Mouse (Mus musculus) hindbrain, embryonic 14.5 days (tissue): Measurements from ENCODE around the gene Timp2. TPM values are rescaled to one million over a fixed set of nuclear protein-coding genes. Genes with fewer than 3 reads are reported as not detected.
A peak's percentile ranks its signal among the peaks of the same experiment; 100 is the strongest.

Source experiments
- ATAC-seq: fragments of 200-750 bp; cut with Nextera tagmentation; 2 replicates; pipeline ENCODE4 v1.8.0; 2017; ENCODE audit warnings: moderate number of reproducible peaks, mild to moderate bottlenecking, moderate TSS enrichment, moderate library complexity; ENCODE audit not compliant: low FRiP score
- DNase-seq: peaks from one replicate; pipeline ENCODE4 v3.0.0-alpha.2; 2015; ENCODE audit warnings: low spot score
- H3K27ac ChIP-seq: fragments of 300-500 bp; sonication (generic); 2 replicates; pipeline ENCODE4 v1.5.1; 2014; ENCODE audit warnings: mild to moderate bottlenecking, moderate library complexity
- H3K27me3 ChIP-seq: fragments of 300-500 bp; sonication (generic); 2 replicates; pipeline ENCODE4 v1.6.1; 2014; ENCODE audit warnings: mild to moderate bottlenecking, low read length, mixed read lengths; ENCODE audit not compliant: control insufficient read depth, insufficient read depth
- H3K36me3 ChIP-seq: fragments of 300-500 bp; sonication (generic); replicated peaks from 2 replicates; pipeline ENCODE4 v1.6.1; 2014; ENCODE audit not compliant: control insufficient read depth, insufficient read depth
- H3K4me1 ChIP-seq: fragments of 300-500 bp; sonication (generic); replicated peaks from 2 replicates; pipeline ENCODE4 v1.6.1; 2014; ENCODE audit warnings: antibody characterized with exemption, low read length, mixed read lengths; ENCODE audit not compliant: control insufficient read depth, insufficient read depth
- H3K4me2 ChIP-seq: fragments of 300-500 bp; sonication (generic); replicated peaks from 2 replicates; pipeline ENCODE4 v1.6.1; 2014; ENCODE audit warnings: mild to moderate bottlenecking, moderate library complexity
- H3K4me3 ChIP-seq: fragments of 300-500 bp; sonication (generic); replicated peaks from 2 replicates; pipeline ENCODE4 v1.5.1; 2014; ENCODE audit warnings: mild to moderate bottlenecking, low read length
- H3K9ac ChIP-seq: fragments of 300-500 bp; sonication (generic); 2 replicates; pipeline ENCODE4 v1.6.1; 2014
- H3K9me3 ChIP-seq: fragments of 300-500 bp; sonication (generic); 2 replicates; pipeline ENCODE4 v1.6.1; 2016; ENCODE audit warnings: low read length; ENCODE audit not compliant: control insufficient read depth
- WGBS: fragments of 180-500 bp; shearing (Covaris S2); extraction: QIAGEN DNeasy Blood & Tissue Kit; methylation state at CpG from one replicate; pipeline ENCODE4 v1.1.7; 2014; 5-methylcytosine and 5-hydroxymethylcytosine counted together
- polyA plus RNA-seq: library from polyadenylated mRNA; unstranded; fragments of >200 nt; fragmentation: Nextera tagmentation; extraction: Ambion mirVana; gene quantifications from 2 replicates; pipeline ENCODE4 v1.2.1, GENCODE M21; 2014

Timp2 gene
- polyA plus RNA-seq, 1 experiment from 2014 or later, result 94.3 TPM

DNA sequence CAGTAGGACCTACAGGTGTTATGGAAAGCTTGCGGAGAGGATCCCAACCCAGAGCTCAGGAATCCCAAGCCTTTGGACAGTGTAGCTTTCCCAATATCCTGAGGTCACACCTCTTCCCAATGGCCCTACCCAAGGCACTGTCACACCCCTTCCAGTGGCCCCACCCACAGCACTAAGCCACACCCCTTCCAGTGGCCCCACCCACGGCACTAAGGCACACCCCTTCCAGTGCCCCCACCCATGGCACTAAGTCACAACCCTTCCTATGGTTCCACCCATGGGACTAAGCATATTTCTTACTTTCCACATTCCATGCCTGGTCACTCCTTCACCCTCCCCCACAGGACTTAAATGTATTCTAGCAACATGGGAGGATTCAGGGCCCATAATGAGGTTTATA is 56.7 kb downstream of the Timp2 start:
- Histone ChIP-seq H3K9ac (no peak overlapping the region), H3K4me2 (no peak overlapping the region), H3K9me3 (no peaks in the 10 kb centered on the region), H3K27me3 (no peaks in the 10 kb centered on the region), H3K4me3 (no peak overlapping the region), H3K4me1 (no peaks in the 10 kb centered on the region; the same call in 1 of the 2 replicates), H3K36me3 (peaks cover 9% of the 10 kb centered on the region), H3K27ac (no peak overlapping the region)
- no peak for DNase-seq
- no peak for ATAC-seq
- WGBS, result 79% methylated on average over 2 of the region's 2 CpGs

DNA sequence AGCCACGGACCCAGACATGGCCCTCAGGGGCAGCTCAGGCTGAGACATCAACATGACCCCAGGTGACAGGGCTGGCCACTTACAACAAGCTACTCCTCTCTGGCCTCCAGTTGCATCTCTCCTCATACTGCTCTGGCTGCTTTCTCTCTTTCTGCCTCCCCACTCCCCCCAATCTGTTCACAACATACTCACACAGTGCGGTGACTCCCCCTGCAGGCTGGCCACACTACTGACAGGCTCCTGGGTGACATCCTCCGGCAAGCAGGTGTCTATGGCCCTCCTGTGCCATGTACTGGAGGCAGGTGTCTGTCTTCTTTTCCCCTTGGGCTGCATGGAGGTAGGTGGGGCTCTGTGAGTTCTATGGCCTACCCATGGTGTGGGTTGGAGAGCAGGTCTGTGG is 57.6 kb downstream of the Timp2 start:
- ATAC-seq (no peak), DNase-seq (no peak)
- Histone ChIP-seq H3K9me3 (no peaks in the 10 kb centered on the region), H3K36me3 (peaks cover 2% of the 10 kb centered on the region), H3K27ac (no peak overlapping the region), H3K4me1 (no peaks in the 10 kb centered on the region; the same call in 1 of the 2 replicates), H3K4me2 (no peak overlapping the region), H3K4me3 (no peak overlapping the region), H3K9ac (no peak overlapping the region), H3K27me3 (no peaks in the 10 kb centered on the region)
- WGBS, result 88% methylated on average over 3 of the region's 3 CpGs

DNA sequence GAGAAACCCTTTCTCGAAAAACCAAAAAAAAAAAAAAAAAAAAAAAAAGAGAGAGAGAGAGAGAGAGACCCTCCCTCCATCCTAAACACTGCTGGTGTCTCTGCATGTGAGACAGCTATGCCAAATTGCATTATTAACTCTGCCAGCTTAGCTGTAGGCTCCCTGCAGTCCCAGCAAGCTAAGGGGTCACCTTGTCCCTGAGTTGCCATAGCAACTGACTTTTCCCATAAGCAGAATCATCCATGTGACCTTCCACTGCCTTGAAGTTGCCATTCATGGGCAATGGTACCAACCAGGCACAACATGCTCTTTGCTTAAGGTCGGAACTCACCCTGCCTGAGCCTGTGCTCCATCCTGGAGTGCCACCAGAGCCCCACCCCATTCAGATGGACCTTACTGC is 60.5 kb downstream of the Timp2 start:
- DNase-seq (no peak), ATAC-seq (no peak)
- no peak overlapping the region for H3K9ac ChIP-seq
- WGBS, result 84% methylated on average over 2 of the region's 2 CpGs
- no peak overlapping the region for H3K4me3 ChIP-seq
- H3K27me3 ChIP-seq, result no peaks in the 10 kb centered on the region
- H3K4me1 ChIP-seq, result peaks cover 6% of the 10 kb centered on the region
- no peaks in the 10 kb centered on the region for H3K9me3 ChIP-seq
- H3K4me2 ChIP-seq, result no peak overlapping the region
- no peaks in the 10 kb centered on the region for H3K36me3 ChIP-seq
- peak overlapping the region; percentile 48; the same call in 1 of the 2 replicates for H3K27ac ChIP-seq

DNA sequence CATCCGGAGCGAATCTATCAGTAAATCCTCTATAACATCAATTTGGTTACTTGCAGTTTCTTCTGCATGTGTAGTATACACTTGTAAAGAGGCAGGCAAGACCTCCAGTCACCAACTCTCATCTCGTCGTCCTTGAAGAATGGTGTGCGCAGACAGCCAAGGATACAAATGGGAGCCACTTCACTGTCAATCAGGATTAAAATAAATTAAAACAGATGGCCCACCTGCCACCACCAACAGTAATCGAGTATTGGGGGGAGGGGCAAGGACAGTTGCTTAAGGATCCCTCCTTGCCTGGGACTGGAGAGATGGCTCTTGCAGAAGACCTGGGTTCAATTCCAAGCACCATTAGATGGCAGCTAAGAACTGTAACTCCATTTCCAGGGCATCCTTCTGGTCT is 62.9 kb downstream of the Timp2 start:
- no peaks in the 10 kb centered on the region for H3K9me3 ChIP-seq
- DNase-seq, result no peak

DNA sequence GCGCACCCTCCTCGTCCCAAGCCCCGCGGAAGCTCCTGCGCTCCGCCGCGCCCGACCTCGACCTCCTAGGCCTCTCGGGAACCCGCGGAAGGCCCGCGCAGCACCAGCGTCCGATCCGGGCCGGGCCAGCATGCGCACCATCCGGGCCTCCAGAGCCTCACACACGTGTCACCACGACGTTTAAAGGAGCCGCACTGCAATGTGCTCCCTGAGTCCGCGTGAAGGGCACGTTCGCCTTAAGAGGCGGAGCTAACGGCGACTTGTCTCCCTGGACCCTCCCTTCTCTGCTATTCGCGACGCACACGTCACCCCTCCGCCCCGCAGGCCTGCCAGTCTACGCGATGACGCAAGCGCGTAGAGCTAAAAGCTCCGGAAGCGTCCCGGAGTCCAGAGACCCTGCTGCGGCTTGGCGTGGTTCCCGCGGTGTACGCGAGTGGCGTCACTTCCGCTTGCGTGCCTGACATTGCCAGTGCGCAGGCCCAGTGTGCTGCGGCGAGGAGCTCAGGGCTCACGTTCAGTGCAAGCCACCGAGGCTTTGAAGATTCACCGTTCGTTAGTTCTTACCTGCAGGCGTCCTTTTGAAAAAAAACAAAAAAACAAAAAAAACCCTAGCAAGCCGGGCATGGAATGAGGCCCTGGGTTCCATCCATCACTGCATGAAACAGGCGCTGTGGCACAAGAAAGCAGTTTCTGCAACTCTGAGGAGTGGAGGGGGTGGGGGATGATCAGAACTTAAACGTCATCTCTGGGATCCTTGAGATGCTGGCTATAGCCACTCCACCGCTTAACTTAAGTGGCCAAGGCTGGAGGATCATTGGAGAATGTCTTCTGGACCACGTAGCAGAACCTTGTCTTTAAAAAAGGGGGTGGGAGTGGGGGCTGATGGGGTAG is 65.3 kb downstream of the Timp2 start, which contains the start of gene Usp36:
Gene Usp36, minus strand, starts transcription at position 246 of the 891 bp plus-strand sequence.
- 1% methylated on average over 68 of the region's 68 CpGs for WGBS

More for the DNA sequence above, 62.9 kb downstream of the Timp2 start:
- Histone ChIP-seq H3K4me2 (no peak overlapping the region), H3K27ac (no peak overlapping the region), H3K27me3 (no peaks in the 10 kb centered on the region), H3K36me3 (peaks cover 2% of the 10 kb centered on the region), H3K9ac (no peak overlapping the region), H3K4me3 (no peak overlapping the region), H3K4me1 (peaks cover 15% of the 10 kb centered on the region)
- no peak for ATAC-seq
- 79% methylated on average over 6 of the region's 6 CpGs for WGBS

DNA sequence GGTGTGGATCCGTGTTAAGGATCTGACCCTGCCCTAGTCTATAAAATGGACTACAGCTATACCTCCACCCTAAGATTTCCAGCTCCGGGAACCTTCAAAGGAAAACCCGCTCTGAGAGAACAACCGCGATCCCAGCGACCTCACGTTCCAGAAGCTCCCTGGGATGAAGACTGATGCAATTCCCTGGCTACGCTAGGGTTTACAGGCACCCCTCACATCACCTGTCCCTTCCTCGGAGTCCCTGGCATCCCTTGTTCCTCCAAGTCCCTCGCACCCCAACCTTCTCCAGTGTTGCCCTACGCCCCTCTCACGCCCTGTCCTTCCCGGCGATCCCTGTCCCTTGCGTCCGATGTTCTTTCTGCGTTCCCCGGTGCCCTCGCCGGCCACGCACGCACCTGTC is 66.0 kb downstream of the Timp2 start:
- Histone ChIP-seq H3K4me3 (peak overlapping the region; percentile 81), H3K36me3 (peaks cover 33% of the 10 kb centered on the region), H3K27ac (peak overlapping the region; percentile 72), H3K4me1 (peaks cover 15% of the 10 kb centered on the region), H3K4me2 (peak overlapping the region; percentile 96), H3K9ac (peak overlapping the region; percentile 82), H3K27me3 (no peaks in the 10 kb centered on the region), H3K9me3 (no peaks in the 10 kb centered on the region)
- ATAC-seq (no peak; the same call in 1 of the 2 replicates), DNase-seq (peak; percentile 29)
- WGBS, result 0% methylated on average over 22 of the region's 22 CpGs

More for the DNA sequence above, 65.3 kb downstream of the Timp2 start, which contains the start of gene Usp36:
- Histone ChIP-seq H3K36me3 (peaks cover 26% of the 10 kb centered on the region), H3K4me1 (peaks cover 15% of the 10 kb centered on the region), H3K9me3 (no peaks in the 10 kb centered on the region), H3K4me2 (peak within 1 kb of the TSS; percentile 96), H3K4me3 (peak within 1 kb of the TSS; percentile 81), H3K27ac (peak within 1 kb of the TSS; percentile 89), H3K27me3 (no peaks in the 10 kb centered on the region), H3K9ac (peak within 1 kb of the TSS; percentile 82)
- ATAC-seq (peak; percentile 99), DNase-seq (peak; percentile 100)

DNA sequence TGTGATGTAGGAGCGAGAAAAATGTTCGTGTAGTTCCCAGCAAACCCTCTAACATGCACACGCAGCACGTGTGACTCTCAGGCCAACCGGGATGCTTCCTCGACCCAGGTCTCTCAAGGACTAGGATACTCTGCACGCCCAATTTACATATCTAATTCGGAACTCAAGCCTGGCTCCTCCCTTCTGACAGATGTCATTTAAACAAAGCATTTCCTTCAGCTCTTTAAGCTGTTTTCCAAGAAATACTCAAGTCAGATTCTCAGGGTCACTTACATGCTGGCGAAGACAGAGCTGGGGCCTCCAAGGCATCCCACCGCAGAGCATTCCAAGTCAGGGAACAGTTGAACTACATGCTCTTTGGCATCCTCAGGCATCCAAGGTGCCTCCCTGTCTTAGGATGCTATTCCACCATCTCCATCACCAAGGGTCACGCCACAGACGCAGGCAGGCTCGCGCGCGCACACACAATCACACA is 66.5 kb downstream of the Timp2 start:
- WGBS, result 2% methylated on average over 16 of the region's 16 CpGs

DNA sequence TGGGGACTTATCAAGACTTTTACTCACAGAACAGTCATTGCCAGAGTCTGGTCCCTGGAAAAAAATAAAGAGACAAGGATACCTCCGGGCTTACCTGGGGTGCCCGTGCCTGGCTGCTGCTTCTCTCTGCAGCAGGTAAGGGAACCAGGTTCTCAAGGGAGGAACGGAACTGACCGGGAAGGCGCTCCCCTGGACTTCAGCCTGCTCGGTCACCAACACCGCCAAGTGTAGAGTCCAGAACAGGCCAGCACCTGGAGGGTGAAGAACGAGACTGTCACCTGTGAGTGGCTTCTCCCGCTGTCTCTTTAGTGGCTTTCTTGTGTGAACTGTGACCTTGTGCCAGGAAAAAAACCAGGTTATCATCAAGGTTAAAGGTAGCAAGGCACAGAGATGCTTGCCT is 68.0 kb downstream of the Timp2 start:
- Histone ChIP-seq H3K27ac (no peak overlapping the region), H3K9me3 (no peaks in the 10 kb centered on the region), H3K36me3 (peaks cover 53% of the 10 kb centered on the region), H3K27me3 (no peaks in the 10 kb centered on the region), H3K4me1 (peaks cover 15% of the 10 kb centered on the region), H3K4me2 (no peak overlapping the region), H3K4me3 (no peak overlapping the region), H3K9ac (no peak overlapping the region)
- DNase-seq, result no peak
- WGBS, result over 99% methylated on average over 9 of the region's 9 CpGs
- no peak for ATAC-seq

More for the DNA sequence above, 66.5 kb downstream of the Timp2 start:
- H3K27ac ChIP-seq, result peak overlapping the region; percentile 72
- peak overlapping the region; percentile 82 for H3K9ac ChIP-seq
- no peak for ATAC-seq
- peak overlapping the region; percentile 96 for H3K4me2 ChIP-seq
- DNase-seq, result no peak
- peaks cover 38% of the 10 kb centered on the region for H3K36me3 ChIP-seq
- peaks cover 15% of the 10 kb centered on the region for H3K4me1 ChIP-seq
- H3K9me3 ChIP-seq, result no peaks in the 10 kb centered on the region
- peak overlapping the region; percentile 81 for H3K4me3 ChIP-seq
- no peaks in the 10 kb centered on the region for H3K27me3 ChIP-seq

DNA sequence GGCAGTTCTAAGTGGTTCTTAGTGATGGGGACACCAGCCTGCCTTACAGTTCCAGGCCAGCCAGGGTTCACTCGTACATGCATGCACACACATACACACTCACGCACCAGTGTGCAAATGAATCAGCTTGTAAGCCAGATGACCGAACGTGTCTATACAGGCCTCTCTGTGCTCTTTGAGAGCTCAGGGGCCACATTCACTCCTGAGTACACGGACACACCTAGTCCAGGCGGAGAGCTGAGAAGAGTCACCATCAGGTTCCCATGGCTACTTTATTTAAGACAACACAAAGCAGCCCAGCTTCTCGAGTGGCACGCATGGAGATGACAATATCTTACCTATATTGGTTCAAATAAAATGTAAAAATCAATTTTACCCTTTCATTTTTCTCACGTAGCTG is 69.1 kb downstream of the Timp2 start:
- Histone ChIP-seq H3K4me1 (peaks cover 15% of the 10 kb centered on the region), H3K27ac (no peak overlapping the region), H3K9me3 (no peaks in the 10 kb centered on the region), H3K27me3 (no peaks in the 10 kb centered on the region), H3K36me3 (peaks cover 64% of the 10 kb centered on the region), H3K4me2 (no peak overlapping the region), H3K4me3 (no peak overlapping the region), H3K9ac (no peak overlapping the region)
- ATAC-seq (no peak), DNase-seq (no peak)
- 96% methylated on average over 9 of the region's 9 CpGs for WGBS
